Mouse (Mus musculus) cerebellum, postnatal 14 days (tissue): ENCODE measurements around the gene Cyp4a10.
"Not testable (repeated sequence)": the region's sequence is repeated elsewhere in the genome, so short reads cannot be mapped to it uniquely, and the experiment has no call there.

Experiments used
- DNase-seq, 2 experiments: peaks; one replicate each; pipeline ENCODE4 v3.0.0; 2021; ENCODE audit warnings: mixed read lengths in 2 of 2

Cyp4a10 gene

GRCm38 (mm10) chr4:115518000-115518399, at the start of gene Cyp4a10:
TSS of gene Cyp4a10 (plus strand) at chr4:115518264.
- DNase-seq: not testable (repeated sequence)

- not testable (repeated sequence) for DNase-seq
Measured at GRCm38 (mm10) chr4:115473585-115473984, 44.5 kb upstream of the Cyp4a10 start.

- peak; percentile 2 to 6 for DNase-seq
Measured at GRCm38 (mm10) chr4:115476051-115476450, 42.0 kb upstream of the Cyp4a10 start.

GRCm38 (mm10) chr4:115481006-115481652, 36.9 kb upstream of the Cyp4a10 start:
- DNase-seq: no peak

GRCm38 (mm10) chr4:115496001-115496400, 22.1 kb upstream of the Cyp4a10 start, which contains the start of gene Cyp4a14:
TSS of gene Cyp4a14 (minus strand) at chr4:115496142.
- DNase-seq: no peak

- no peak for DNase-seq
Measured at GRCm38 (mm10) chr4:115497466-115497865, 20.6 kb upstream of the Cyp4a10 start.

GRCm38 (mm10) chr4:115513964-115514363, 4.1 kb upstream of the Cyp4a10 start:
- not testable (repeated sequence) for DNase-seq

- no peak for DNase-seq
Measured at GRCm38 (mm10) chr4:115519444-115519843, 1.4 kb downstream of the Cyp4a10 start.

- DNase-seq: no peak
Measured at GRCm38 (mm10) chr4:115521766-115522165, 3.7 kb downstream of the Cyp4a10 start.

GRCm38 (mm10) chr4:115545101-115545500, 27.0 kb downstream of the Cyp4a10 start:
- DNase-seq: no peak

GRCm38 (mm10) chr4:115546141-115546828, 28.2 kb downstream of the Cyp4a10 start:
- DNase-seq: no peak

- DNase-seq: no peak
Measured at GRCm38 (mm10) chr4:115552726-115553125, 34.7 kb downstream of the Cyp4a10 start.

- DNase-seq: no peak
Measured at GRCm38 (mm10) chr4:115555513-115555912, 37.4 kb downstream of the Cyp4a10 start.

GRCm38 (mm10) chr4:115557861-115558561, 39.9 kb downstream of the Cyp4a10 start:
- no peak for DNase-seq

GRCm38 (mm10) chr4:115561236-115561635, 43.2 kb downstream of the Cyp4a10 start:
- not testable (repeated sequence) for DNase-seq

GRCm38 (mm10) chr4:115563401-115563800, 45.3 kb downstream of the Cyp4a10 start, which contains the start of gene Cyp4a31:
TSS of gene Cyp4a31 (plus strand) at chr4:115563649.
- no peak for DNase-seq

GRCm38 (mm10) chr4:115564469-115565225, 46.6 kb downstream of the Cyp4a10 start:
- DNase-seq: not testable (repeated sequence)

- no peak for DNase-seq
Measured at GRCm38 (mm10) chr4:115575255-115575654, 57.2 kb downstream of the Cyp4a10 start.

GRCm38 (mm10) chr4:115575776-115576175, 57.7 kb downstream of the Cyp4a10 start:
- no peak for DNase-seq

- no peak for DNase-seq
Measured at GRCm38 (mm10) chr4:115583036-115583435, 65.0 kb downstream of the Cyp4a10 start.
